Mouse (Mus musculus) frontal cortex, postnatal 36 days (tissue): ENCODE data around the gene Slc4a4.

Experiments used
- DNase-seq, 2 experiments: peaks; one replicate each; pipeline ENCODE4 v3.0.0; 2022; ENCODE audit warnings: low spot score in 2 of 2

The Slc4a4 gene

GRCm38 (mm10) chr5:88916501-88916971 is 29.9 kb downstream of the Slc4a4 start:
- DNase-seq: no peak

- DNase-seq: no peak
These were observed 30.6 kb downstream of the Slc4a4 start for GRCm38 (mm10) chr5:88917221-88917620.

- no peak for DNase-seq
These were observed 31.0 kb downstream of the Slc4a4 start for GRCm38 (mm10) chr5:88917630-88918029.

GRCm38 (mm10) chr5:88918538-88918937 is 31.9 kb downstream of the Slc4a4 start:
- no peak for DNase-seq

DNA sequence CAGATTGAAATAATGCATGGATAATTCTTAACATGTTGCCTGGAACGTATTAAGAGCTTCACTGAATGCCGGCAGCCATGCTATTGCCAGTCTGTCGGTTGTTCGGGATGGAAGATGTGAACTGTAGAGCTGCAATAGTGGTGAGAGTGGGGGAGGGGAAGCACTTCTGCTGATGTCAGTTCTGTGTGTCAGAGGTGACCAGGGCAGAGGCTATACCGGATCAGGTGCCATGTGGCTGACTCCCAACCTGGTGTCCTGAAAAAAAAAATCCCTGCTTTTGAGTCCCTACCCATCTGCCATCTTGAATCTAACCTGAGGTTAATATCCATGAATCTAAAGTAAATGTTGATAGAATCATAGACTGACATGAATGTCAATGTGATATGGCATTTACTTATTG is 39.0 kb downstream of the Slc4a4 start:
- no peak for DNase-seq

DNA sequence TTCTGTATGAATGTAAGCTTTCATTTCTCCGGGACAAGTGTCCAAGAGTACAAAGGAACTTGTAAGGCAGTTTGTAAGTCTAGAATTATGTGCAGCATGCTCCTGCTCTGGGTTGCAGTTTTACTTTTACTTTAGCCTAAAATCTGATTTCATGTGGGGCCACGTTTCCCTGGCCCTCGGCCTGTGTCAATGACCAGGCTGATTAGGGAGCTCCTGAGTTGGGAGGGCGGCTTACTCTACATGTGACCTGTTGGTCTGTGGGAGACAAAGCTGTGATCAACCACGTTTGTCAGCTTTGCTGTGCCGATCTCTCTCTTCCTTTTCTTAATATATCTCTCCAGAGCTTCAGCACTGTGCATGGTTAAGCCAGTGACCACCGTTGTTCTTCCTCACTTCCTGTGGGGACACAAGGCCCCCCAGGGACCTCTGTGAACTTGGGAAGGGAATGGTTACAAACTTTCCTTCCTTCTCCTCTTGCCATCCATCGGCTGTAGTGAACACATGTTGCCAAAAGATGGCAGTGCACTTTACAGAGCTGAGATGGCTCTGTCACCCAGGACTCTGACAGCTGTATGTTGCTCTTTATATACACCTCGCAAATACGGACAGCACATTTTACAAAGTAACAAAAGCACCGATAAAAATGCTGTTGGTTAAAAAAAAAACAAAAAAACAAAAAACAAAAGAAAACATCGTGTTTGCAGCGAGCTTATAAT is 41.7 kb downstream of the Slc4a4 start:
- peak in 1 of 2 experiments; percentile 65 for DNase-seq

- peak; percentile 76 to 85 for DNase-seq
These were observed 42.9 kb downstream of the Slc4a4 start for GRCm38 (mm10) chr5:88929392-88930094.

DNA sequence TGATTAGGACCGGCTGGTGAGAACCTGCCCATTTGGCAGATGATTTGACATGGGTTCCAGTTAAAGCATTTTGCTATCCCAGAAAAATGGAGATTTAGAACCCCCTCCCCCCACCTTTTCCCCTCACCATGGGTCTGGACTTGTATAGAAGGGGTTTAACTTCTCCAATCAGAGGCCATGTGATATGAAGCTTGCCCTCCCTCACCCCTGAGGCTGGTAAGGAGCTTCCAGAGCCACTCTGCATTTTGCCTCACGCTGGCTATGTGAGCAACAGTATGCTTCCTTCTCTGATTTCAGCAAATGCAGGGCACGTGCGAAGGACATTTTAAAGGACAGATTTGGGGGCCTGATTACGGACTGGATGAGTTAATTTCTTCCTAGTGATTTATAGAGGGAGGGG is 43.5 kb downstream of the Slc4a4 start:
- no peak for DNase-seq

DNA sequence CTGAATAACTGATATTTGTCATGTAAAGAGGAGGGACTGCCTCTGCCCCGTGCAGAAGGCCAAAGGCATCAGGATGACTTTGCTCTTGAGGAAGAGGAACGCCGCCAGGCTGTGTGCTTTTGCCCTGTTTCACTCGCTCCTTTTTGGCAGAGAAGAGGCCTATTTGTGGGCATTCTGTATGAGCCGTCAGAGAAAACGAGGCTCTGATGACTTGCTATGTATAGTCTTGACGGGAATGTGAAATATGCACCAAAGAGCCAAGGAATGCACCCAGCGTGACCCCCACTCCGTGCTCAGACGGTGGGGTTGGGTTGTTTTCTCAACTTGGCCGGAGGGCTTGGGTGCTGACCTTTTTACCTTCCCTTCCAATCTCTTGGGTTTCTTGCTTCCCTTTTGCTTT is 44.0 kb downstream of the Slc4a4 start:
- DNase-seq: no peak

GRCm38 (mm10) chr5:88931176-88931575 is 44.6 kb downstream of the Slc4a4 start:
- no peak for DNase-seq

- DNase-seq: peak in 1 of 2 experiments; percentile 33
These were observed 46.8 kb downstream of the Slc4a4 start for GRCm38 (mm10) chr5:88933454-88933853.

- peak; percentile 76 to 81 for DNase-seq
These were observed 47.3 kb downstream of the Slc4a4 start for GRCm38 (mm10) chr5:88933946-88934345.

- DNase-seq: no peak
These were observed 51.6 kb downstream of the Slc4a4 start for GRCm38 (mm10) chr5:88938208-88938607.

GRCm38 (mm10) chr5:88939151-88939550 is 52.5 kb downstream of the Slc4a4 start:
- DNase-seq: no peak

DNA sequence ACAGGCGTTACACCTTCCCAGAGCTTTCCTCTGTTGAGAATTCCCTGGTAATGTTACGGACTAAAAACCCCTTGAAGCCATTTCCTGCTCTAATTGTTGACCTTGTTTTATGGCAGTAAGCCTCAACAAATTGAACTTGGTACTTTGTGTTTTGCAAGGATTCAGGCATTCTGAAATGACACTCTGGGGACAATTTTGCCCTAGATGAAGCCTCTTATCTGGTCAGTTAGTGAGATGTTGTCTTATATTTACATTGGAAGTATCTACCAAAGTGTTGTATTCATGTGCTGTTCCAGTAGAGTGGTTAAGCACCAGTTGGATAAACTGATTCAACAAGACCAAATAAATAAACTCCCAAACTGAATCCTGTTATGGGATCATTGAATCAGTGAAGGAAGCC is 53.2 kb downstream of the Slc4a4 start:
- DNase-seq: no peak

DNA sequence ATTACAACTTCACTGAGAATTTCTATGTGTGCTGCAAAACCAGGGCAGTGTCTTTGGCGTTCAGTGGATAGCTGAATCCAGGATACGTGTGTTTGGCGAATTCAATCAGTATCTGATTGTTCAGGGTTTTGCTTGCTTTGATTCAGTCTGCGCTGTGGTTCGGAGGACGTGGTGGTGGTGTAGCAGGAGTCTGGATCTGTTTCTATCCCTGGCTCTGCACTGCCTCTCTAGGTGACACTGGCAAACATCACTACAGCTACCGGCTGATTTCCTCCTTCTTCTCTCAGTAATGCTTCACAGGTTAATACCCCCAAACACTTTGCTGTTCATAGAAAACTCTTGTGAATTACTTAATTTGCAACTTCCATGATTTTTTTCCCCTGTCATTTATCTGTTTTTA is 55.3 kb downstream of the Slc4a4 start:
- no peak for DNase-seq

DNA sequence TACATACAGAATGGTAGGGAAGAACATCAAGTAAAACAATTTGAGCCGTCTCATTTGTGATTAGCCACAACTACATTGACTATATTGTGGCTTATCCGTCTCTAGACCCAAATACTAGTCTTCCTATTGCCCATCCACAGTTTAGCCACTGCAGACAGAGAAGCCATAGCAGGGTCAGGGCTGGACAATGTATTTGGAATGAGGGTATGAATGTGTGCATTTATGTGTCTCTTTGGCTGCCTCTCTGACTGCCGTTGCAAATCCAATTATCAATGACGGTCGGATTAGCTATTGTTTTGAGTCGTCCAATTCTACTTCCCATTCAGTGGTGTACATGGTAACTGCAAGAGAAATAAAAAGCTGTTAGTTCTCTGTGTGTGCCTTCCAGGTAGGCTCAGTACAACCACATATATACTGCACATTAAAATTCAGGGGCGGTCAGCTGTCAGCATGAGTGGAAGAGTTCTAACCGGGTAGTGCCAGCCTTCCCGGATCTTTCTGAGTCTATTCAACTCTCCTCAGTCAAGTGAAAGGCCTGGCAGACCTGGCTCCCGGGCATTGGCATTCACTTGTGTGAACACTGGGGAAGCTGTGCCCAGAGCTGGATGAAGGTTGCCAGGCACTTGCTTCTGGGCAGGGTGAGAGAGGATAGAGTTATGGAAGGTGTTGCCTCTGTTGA is 59.2 kb downstream of the Slc4a4 start:
- DNase-seq: peak in 1 of 2 experiments; percentile 51

DNA sequence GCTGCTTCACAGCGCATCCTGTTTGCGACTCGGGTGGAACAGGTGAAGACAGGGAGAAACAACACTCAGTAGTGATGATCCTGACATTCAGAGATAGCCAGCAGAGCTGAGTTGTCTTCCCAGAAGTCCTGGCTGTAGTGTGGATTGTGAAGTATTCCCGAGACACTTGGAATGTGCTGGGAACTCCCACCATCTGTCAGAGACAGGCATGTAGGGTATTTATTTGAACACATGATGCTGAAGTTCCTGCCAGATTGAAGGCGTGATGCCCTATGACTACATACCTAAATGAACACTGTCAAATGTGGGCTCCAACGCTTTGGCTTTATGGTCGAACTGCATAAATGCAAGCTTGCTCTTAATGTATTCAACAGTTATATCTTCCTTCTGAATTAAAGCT is 63.7 kb downstream of the Slc4a4 start:
- DNase-seq: no peak

- DNase-seq: no peak
These were observed 66.3 kb downstream of the Slc4a4 start for GRCm38 (mm10) chr5:88952757-88953577.

DNA sequence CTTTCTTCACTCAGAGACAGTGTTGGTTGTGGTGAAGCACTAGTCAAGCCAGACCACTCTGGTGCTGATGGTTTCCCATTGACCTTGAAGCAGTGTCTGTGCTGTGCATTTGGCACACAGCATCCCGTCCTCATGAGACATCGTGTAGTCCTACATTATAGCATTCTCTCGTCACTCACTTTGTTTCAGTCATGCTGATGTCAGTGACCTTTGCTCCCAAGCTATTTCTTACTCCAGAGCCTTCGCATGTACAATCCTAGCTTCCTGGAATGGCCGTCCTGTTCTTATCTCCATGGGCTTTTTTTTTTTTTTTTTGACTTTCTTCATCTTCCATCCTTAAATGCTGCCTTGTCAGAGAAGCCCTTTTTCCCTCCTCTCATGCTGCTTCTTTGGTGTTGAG is 71.1 kb downstream of the Slc4a4 start:
- DNase-seq: no peak

DNA sequence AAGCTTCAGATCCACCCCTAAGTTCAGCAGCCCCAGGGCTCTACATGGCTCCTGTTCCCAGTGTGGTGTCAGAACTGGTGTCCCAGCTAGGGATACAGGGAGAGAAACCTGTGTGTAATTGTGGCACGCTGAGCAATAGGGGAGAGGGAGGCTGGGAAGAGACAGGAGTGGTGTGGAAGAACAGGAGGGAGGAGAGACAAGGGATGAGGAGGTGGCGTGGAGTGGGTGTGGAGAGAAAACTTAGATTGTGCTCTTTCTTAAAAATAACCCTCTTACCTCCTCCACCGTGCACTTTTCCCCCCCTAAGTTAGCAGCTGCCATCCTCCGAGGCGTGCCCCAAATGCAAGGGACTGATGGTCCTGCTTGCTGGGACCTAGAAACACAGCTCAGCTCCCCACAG is 72.3 kb downstream of the Slc4a4 start:
- peak; percentile 38 to 75 for DNase-seq

GRCm38 (mm10) chr5:88959412-88959811 is 72.8 kb downstream of the Slc4a4 start:
- no peak for DNase-seq
